Mouse (Mus musculus) cortical plate, adult 2 months (tissue): ENCODE measurements around the gene Slc11a2.

Experiments used
- CTCF ChIP-seq: fragments of 200-500 bp; IDR thresholded peaks from 2 replicates; pipeline ENCODE4 v1.5.1; 2011; ENCODE audit warnings: mild to moderate bottlenecking, control low read depth, low read length; ENCODE audit not compliant: insufficient read depth; ENCODE audit errors: extremely low read depth
- POLR2A ChIP-seq: fragments of 200-500 bp; IDR thresholded peaks from 2 replicates; pipeline ENCODE4 v1.6.1; 2011; ENCODE audit warnings: mild to moderate bottlenecking, low read length, control low read depth; ENCODE audit not compliant: insufficient read depth; ENCODE audit errors: extremely low read depth

GRCm38 (mm10) chr15:100388886-100389285 lies 36.0 kb downstream of the Slc11a2 start:
- TF ChIP-seq CTCF (no peak), POLR2A (no peak)
